Mouse (Mus musculus) heart, postnatal 0 days (tissue): ENCODE results near the gene Ubl3.

Experiments used
- CTCF ChIP-seq: IDR thresholded peaks from 2 replicates; pipeline ENCODE4 v1.5.1; 2016; ENCODE audit warnings: antibody characterized with exemption, control low read depth, low read depth
- EP300 ChIP-seq: IDR thresholded peaks from 2 replicates; pipeline ENCODE4 v1.6.1; 2016; ENCODE audit warnings: antibody characterized with exemption, low read depth

DNA sequence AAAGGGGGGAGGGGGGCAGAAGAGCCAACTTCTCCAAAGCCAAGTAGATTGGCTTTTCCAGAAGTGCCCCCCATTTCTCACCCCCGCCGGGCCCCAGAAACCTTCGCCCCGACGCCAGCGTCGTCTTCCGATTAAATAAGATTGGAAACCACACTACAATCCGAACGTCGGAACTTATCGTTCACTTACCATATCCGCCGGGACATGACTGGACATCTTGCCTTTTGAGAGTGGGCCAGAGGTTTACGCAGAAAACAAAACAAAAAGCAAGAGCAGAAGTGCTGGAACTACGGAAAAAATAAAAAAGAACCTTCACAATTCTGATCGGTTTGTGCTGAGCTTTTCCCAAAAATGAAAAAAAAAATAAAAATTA is 839 bp downstream of the Ubl3 start:
- TF ChIP-seq EP300 (no peak), CTCF (no peak)
